Mouse (Mus musculus) kidney, adult 2 months (tissue): Measurements from ENCODE around the gene Pnpo.

Source experiments
- CTCF ChIP-seq: fragments of 200-500 bp; conservative IDR thresholded peaks from 2 replicates; pipeline ENCODE4 v1.5.1; 2011; ENCODE audit warnings: low read depth, mild to moderate bottlenecking, control low read depth, low read length, moderate library complexity, mixed read lengths; ENCODE audit not compliant: insufficient read depth, insufficient read length
- POLR2A ChIP-seq: fragments of 200-500 bp; IDR thresholded peaks from one replicate; pipeline ENCODE4 v1.6.1; 2011; ENCODE audit warnings: low read depth, low read length, control low read depth

- TF ChIP-seq POLR2A (no peak), CTCF (no peak)
These were observed 35.2 kb downstream of the Pnpo start for GRCm38 (mm10) chr11:96908594-96908993.
